24 mouse cellular contexts compared by ENCODE assay signal in the genomic region with DNA sequence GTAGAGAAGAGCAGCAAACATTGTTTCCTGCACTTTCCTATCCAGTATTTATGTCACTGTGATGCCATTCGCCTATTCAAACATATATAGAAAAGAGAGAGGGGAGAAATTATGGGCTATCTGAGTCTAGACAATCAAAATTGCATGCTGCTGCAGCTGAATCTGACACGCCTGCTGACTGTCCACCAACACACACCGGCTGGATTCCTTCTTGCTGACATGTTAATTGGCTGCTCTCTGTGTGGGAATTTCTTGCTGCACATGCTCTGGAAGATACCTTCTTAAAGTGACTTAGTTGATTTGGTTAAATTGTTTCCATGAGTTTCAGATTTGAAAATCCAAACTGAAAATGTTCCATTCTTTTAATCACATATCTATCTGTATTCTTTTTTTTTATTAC.
"Had no signal": no experiment of that assay in that cellular context is flagged by ENCODE, and none has a peak within 500 bp of the region (broad histone marks: within the 10 kb centered on the region; RNA-seq: fewer than 3 reads in every experiment).

No protein-coding gene starts in this region.

- ATAC-seq: intestine, postnatal 0 days; liver, embryonic 12.5 days; midbrain, embryonic 13.5 days; midbrain, embryonic 16.5 days had no signal

- H3K4me2 ChIP-seq: limb, embryonic 13.5 days; liver, embryonic 12.5 days; liver, embryonic 15.5 days; lung, embryonic 15.5 days; midbrain, embryonic 13.5 days; neural tube, embryonic 13.5 days; stomach, embryonic 15.5 days had no signal

- H3K36me3 ChIP-seq: limb, embryonic 10.5 days; limb, embryonic 13.5 days; liver, embryonic 12.5 days; liver, embryonic 15.5 days; lung, embryonic 15.5 days; midbrain, embryonic 10.5 days; midbrain, embryonic 13.5 days; neural tube, embryonic 13.5 days; stomach, embryonic 15.5 days had no signal

- H3K27me3 ChIP-seq: limb, embryonic 13.5 days; liver, embryonic 12.5 days; liver, embryonic 15.5 days; lung, embryonic 15.5 days; megakaryocyte, embryonic 14.5 days; midbrain, embryonic 13.5 days; neural tube, embryonic 13.5 days; stomach, embryonic 15.5 days had no signal

- H3K27ac ChIP-seq: limb, embryonic 10.5 days; limb, embryonic 13.5 days; liver, embryonic 12.5 days; liver, embryonic 15.5 days; lung, embryonic 15.5 days; midbrain, embryonic 10.5 days; midbrain, embryonic 13.5 days; neural tube, embryonic 13.5 days; stomach, embryonic 15.5 days had no signal

- H3K9me3 ChIP-seq: limb, embryonic 10.5 days; limb, embryonic 13.5 days; liver, embryonic 12.5 days; liver, embryonic 15.5 days; lung, embryonic 15.5 days; megakaryocyte, embryonic 14.5 days; midbrain, embryonic 10.5 days; midbrain, embryonic 13.5 days; neural tube, embryonic 13.5 days; stomach, embryonic 15.5 days had no signal

- H3K4me3 ChIP-seq: limb, embryonic 10.5 days; limb, embryonic 13.5 days; liver, embryonic 12.5 days; liver, embryonic 15.5 days; lung, embryonic 15.5 days; megakaryocyte, embryonic 14.5 days; midbrain, embryonic 10.5 days; midbrain, embryonic 13.5 days; myocyte; neural tube, embryonic 13.5 days; stomach, embryonic 15.5 days had no signal

- DNase-seq: kidney, postnatal 25 days; layer of hippocampus, postnatal 36 days; liver; lung, adult 18-20 months; lung, postnatal 10 days; lung, postnatal 36 days; retina, postnatal 1 day; right cerebral cortex, postnatal 25 days; spleen, adult 18-20 months; thymus, adult 18-20 months; thymus, postnatal 36 days had no signal

- H3K9ac ChIP-seq: limb, embryonic 13.5 days; liver, embryonic 12.5 days; liver, embryonic 15.5 days; lung, embryonic 15.5 days; midbrain, embryonic 13.5 days; neural tube, embryonic 13.5 days; stomach, embryonic 15.5 days had no signal

- H3K4me1 ChIP-seq: limb, embryonic 10.5 days; limb, embryonic 13.5 days; liver, embryonic 12.5 days; liver, embryonic 15.5 days; lung, embryonic 15.5 days; megakaryocyte, embryonic 14.5 days; midbrain, embryonic 10.5 days; midbrain, embryonic 13.5 days; neural tube, embryonic 13.5 days; stomach, embryonic 15.5 days had no signal
